Mouse (Mus musculus) neural tube, embryonic 10.5 days (tissue): ENCODE measurements around the gene Mettl8.

Source experiments
- DNase-seq: peaks from one replicate; pipeline ENCODE4 v3.0.0-alpha.2; 2017; ENCODE audit warnings: low spot score; ENCODE audit errors: extremely low spot score

The Mettl8 gene

GRCm38 (mm10) chr2:70989201-70990191, 65.9 kb downstream of the Mettl8 start:
- no peak for DNase-seq

DNA sequence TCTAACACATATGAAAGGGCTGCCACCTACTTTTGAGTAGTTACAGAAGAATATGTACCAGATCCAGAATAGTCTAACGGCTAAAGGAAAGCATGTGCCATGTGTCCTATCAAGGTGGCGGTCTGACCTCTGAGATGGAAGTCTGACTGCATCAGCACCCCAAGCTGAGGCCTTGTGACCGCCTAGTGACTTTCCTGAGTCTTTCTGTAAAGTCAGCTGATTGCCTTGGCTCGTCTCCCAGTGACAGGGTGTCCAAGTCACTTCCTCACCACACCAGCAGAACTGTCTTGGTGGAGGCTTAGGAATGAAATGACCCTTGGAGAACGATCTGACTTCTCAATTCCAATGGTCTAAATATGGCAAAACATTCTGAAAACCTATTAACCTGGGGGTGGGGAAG, 77.1 kb downstream of the Mettl8 start:
- no peak for DNase-seq

DNA sequence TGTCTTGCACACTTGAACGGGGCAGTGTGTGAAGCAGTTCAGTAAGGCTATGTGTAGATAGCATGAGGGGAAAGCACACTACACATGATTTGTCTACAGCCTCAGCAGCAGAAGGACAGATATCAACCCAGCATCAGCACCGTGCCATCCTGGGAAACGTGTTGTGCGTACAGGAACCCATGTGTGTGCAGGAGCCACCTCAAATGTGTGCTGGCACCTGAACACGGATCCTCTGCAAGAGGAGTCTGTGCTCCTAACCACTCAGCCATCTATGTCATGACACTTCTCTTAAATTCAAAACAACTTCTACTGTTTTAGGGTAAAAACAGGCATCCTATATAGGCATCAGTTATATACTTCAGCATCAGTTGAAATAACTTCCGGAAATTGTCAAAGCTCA, 80.6 kb downstream of the Mettl8 start:
- no peak for DNase-seq

- no peak for DNase-seq
Measured at GRCm38 (mm10) chr2:70972795-70973518, 82.4 kb downstream of the Mettl8 start.

GRCm38 (mm10) chr2:70970158-70970741, 85.1 kb downstream of the Mettl8 start:
- no peak for DNase-seq

GRCm38 (mm10) chr2:70968305-70968704, 87.1 kb downstream of the Mettl8 start:
- DNase-seq, result no peak

GRCm38 (mm10) chr2:70967216-70967615, 88.2 kb downstream of the Mettl8 start:
- no peak for DNase-seq

- DNase-seq, result no peak
Measured at GRCm38 (mm10) chr2:70964809-70965208, 90.6 kb downstream of the Mettl8 start.

GRCm38 (mm10) chr2:70962921-70963320, 92.5 kb downstream of the Mettl8 start:
- no peak for DNase-seq

- DNase-seq, result no peak
Measured at GRCm38 (mm10) chr2:70961086-70961941, 94.1 kb downstream of the Mettl8 start.

DNA sequence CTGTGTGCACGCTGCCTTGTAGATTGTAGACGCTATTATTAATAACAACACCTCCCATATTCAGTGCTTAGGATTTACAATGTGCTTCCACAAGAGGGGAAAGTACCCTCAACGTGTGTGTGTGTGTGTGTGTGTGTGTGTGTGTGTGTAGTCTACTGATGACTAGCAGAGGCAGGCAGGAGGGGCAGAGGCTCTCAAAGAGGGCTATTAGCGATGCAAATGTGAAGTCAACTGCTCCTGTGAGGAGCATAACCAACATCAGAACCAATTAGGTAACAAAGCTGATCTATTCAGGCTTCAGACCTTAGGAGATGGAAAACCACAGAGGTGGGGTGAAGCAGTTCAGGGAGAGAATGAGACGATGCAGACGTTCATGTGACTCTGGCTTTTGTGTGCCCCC, 95.3 kb downstream of the Mettl8 start:
- no peak for DNase-seq

- no peak for DNase-seq
Measured at GRCm38 (mm10) chr2:70959337-70959736, 96.0 kb downstream of the Mettl8 start.

DNA sequence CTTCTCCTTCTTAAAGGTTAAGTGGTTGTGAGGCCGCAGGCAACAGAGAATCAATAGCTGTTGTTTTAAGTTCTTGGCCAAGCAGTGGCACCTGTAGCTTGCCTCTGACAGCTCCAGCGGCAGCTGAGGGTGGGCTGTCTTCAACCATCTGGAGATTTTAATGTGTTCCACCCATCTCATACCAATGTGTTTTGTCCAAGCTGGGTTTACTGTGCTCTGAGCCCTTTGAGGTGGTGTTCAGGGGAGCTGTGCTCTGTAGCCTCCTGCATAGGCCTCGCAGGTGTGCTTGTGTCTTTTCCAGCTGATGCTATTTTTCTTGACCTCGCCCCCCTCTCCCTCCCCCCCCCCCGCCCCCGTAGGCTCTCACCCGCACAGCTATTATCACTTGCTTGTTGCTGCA, 96.8 kb downstream of the Mettl8 start:
- DNase-seq, result no peak

GRCm38 (mm10) chr2:70953616-70954015, 101.8 kb downstream of the Mettl8 start:
- DNase-seq, result no peak

DNA sequence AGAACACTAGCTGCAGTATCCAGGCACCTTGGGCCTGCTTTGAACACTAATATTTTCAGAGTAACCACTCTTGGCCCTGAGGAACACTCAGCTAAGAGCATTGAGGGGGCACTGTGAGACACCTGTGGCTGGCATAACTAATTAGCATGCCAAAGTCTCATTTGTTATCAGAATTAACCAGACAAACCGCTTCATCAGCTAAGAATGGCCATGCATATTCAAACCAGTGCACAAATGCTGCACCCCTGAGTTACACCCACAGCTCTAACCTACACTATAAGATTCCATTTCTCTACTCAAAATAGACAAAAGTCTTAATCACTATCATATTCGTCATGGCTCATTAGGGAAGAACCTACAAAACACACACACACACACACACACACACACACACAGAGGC, 103.4 kb downstream of the Mettl8 start:
- DNase-seq, result no peak

DNA sequence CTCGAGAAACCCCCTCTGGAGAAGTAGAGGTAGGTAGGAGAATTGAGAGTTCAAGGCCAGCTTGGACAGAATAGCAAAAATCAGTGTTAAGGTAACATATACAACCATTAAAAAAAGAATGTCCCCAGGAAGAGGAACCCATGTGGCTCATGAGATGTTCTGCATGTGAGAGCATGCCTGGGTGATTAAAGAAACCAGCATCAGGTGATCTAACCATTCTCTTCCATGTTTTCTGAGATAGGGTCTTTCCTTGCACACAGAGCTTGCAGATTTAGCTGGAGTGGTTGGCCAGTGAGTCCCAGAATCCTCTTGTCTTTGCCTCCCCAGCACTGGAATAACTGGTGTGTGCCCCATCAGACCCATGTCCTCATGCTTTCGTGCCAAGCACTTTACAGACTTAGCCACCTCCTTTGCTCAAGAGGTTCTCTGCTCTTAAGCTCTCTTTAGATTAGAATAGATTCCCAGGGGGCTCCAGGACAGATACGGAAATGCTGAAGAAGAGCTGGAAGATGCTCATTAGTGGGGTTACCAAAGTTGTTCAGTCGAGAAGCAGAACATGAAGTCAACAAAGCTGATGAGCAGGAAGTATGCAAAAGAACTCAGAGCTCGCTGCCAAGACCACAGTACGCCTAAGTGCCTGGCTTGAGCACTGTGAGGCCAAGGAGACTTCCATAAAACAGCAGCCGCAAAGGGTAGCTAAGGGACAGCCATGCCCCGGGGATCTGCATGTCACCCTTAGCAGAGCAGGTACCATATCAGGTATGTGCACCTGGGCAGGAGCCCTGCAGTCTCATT, 110.7 kb downstream of the Mettl8 start:
- DNase-seq, result no peak

DNA sequence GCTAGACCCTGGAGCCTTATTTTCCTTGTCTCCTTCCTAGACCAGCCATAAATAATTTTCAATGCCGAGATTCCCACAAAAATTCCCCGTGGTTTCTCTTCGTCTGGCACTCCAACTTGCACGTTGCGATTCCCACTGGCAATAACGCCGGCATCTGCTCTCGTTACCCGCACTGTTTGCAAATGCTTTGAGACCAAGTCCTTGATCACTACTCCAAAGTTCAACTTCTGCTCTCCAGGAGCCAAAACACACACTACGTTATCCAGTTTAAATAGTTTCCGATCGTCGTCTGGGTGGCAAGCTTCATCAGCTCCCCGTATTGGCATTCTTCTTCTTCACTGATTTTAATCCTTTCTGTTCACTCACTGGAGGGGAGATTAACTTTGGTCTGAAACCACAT, 114.6 kb downstream of the Mettl8 start:
- no peak for DNase-seq

DNA sequence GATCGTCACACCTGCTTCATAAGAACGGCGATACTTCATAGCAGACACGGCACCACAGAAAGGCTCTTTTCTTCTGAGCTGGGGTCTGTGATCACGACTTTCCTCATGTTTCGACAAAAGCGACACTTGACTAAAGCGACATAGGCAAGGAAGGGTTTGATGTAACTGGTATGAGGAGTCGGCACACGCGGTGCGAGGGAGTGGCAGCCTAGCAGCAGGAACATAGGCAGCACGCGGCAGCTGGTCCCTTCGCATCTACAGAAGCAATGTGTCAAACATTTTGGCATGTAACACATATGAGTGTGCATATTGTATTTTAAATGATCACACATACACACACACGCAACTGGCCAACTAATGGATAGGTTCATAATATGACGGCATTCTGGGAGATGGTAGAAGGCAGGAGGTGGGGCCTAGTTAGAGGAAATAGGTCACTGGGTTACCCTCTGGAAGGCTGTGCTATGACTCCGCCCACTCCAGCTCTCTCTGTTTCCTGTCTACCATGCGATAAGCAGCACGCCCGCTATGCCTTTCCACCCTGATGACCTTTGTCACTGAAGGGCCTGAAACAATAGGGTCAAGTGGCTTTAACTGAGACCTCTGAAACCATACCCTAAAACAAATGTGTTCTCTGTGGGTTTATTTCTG, 116.4 kb downstream of the Mettl8 start:
- no peak for DNase-seq

DNA sequence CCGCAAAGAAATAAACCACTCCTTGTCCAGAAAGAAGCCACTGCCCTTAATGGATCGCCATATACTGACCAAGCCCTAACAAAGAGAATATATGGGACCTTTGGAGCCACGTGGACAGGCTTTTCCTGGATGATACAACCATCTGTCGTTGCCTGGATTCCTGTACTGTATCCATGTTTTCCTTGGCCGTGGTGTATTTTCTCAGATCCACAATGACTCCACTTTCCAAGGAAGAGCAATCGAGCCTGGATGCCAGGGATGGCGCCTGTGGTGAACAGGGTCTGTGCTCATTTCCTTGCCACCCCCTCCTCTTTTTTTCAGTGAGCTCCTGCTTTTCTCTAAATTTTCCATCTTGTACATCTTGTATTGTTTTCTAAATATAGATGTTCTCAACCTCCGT, 120.6 kb downstream of the Mettl8 start:
- no peak for DNase-seq

DNA sequence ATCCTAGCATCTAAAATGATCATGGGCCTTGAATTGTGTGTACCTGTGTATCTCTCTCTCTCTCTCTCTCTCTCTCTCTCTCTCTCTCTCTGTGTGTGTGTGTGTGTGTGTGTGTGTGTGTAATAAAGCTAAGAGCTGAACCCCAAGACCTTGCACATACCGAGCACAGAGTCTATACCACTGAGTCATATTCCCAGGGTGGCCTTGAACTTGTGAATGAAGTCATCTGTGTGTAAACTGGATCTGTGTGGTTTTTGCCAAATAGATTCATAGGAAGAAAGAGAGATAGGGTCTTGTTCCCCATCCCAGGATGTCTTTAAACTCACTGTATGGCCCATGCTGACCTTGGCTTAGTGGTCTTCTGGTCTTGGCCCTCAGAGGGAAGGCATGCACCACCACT, 121.9 kb downstream of the Mettl8 start:
- no peak for DNase-seq
